Mouse (Mus musculus): ENCODE measurements around the gene Hist1h2ao. TPM values are rescaled to one million over a fixed set of nuclear protein-coding genes. Genes with fewer than 3 reads are reported as not detected.

The Hist1h2ao gene
- total RNA-seq, 2 experiments from 2014 or later: not detected

Small RNAs within 50 kb of the gene (microRNA-seq; reads per million reads assigned to microRNA genes)
- gene Gm19658 (not detected), gene Gm44346 (not detected), gene Gm44466 (not detected)

Other genes starting within 250 kb of the Hist1h2ao start
- gene Olfr1364, start 228.7 kb upstream of the Hist1h2ao start, total RNA-seq (2021): not detected
- gene Olfr1362, start 196.4 kb upstream of the Hist1h2ao start, total RNA-seq (2021): not detected
- gene Olfr11, start 167.9 kb upstream of the Hist1h2ao start, total RNA-seq (2021): not detected
- not detected for gene Olfr1361, start 147.1 kb upstream of the Hist1h2ao start, total RNA-seq (2021)
- gene Olfr1360, start 133.1 kb upstream of the Hist1h2ao start, total RNA-seq (2021): not detected
- not detected for gene Olfr1359, start 112.4 kb upstream of the Hist1h2ao start, total RNA-seq (2021)
- gene Hist1h2bl, start 94.3 kb upstream of the Hist1h2ao start, total RNA-seq (2021): 10 to 100 TPM; 19.7 to 24.0 TPM
- 10 to 100 TPM in 1 of 2 experiments, not detected in 1; 17.9 TPM for gene Hist1h2ai, start 94.0 kb upstream of the Hist1h2ao start, total RNA-seq (2021)
- 10 to 100 TPM; 16.8 to 25.9 TPM for gene Hist1h3h, start 92.8 kb upstream of the Hist1h2ao start, total RNA-seq (2021)
- 1 to 10 TPM; 5.5 to 6.1 TPM for gene Hist1h2bm, start 88.4 kb upstream of the Hist1h2ao start, total RNA-seq (2021)
- gene Hist1h4j, start 75.4 kb upstream of the Hist1h2ao start, total RNA-seq (2021): 1 to 10 TPM; 4.2 to 6.9 TPM
- gene Hist1h4k, start 60.0 kb upstream of the Hist1h2ao start, total RNA-seq (2021): 10 to 100 TPM; 46.4 to 87.7 TPM
- gene Hist1h2ak, start 56.6 kb upstream of the Hist1h2ao start, total RNA-seq (2021): 10 to 100 TPM in 1 of 2 experiments, 1 to 10 TPM in 1; 5.7 to 11.4 TPM
- gene Hist1h2bn, start 56.3 kb upstream of the Hist1h2ao start, total RNA-seq (2021): 10 to 100 TPM; 10.2 to 16.5 TPM
- gene Hist1h1b, start 29.8 kb upstream of the Hist1h2ao start, total RNA-seq (2021): 1 to 10 TPM; 8.0 to 9.9 TPM
- gene Hist1h3i, start 27.1 kb upstream of the Hist1h2ao start, total RNA-seq (2021): 10 to 100 TPM; 21.5 to 29.2 TPM
- under 1 TPM; 0.84 to 0.94 TPM for gene Hist1h2an, start 23.2 kb upstream of the Hist1h2ao start, total RNA-seq (2021)
- gene Hist1h2bp, start 23.0 kb upstream of the Hist1h2ao start, total RNA-seq (2021): 1 to 10 TPM; 6.4 to 6.8 TPM
- 10 to 100 TPM; 35.4 to 36.4 TPM for gene Hist1h2bq, start 268 bp upstream of the Hist1h2ao start, total RNA-seq (2021)
- gene Hist1h4m, start 1.3 kb downstream of the Hist1h2ao start, total RNA-seq (2021): 10 to 100 TPM; 55.1 to 84.9 TPM
- gene Hist1h4n, start 21.7 kb downstream of the Hist1h2ao start, total RNA-seq (2021): 10 to 100 TPM; 13.5 to 14.9 TPM
- 10 to 100 TPM; 21.9 to 30.1 TPM for gene Hist1h2ap, start 23.0 kb downstream of the Hist1h2ao start, total RNA-seq (2021)
- gene Hist1h2br, start 23.3 kb downstream of the Hist1h2ao start, total RNA-seq (2021): 10 to 100 TPM; 35.6 to 36.4 TPM
- gene Zfp184, start 134.6 kb downstream of the Hist1h2ao start, total RNA-seq (2021): under 1 TPM; 0.56 to 0.68 TPM
- not detected for gene Pom121l2, start 170.7 kb downstream of the Hist1h2ao start, total RNA-seq (2021)
- not detected for gene Prss16, start 199.3 kb downstream of the Hist1h2ao start, total RNA-seq (2021)
- 10 to 100 TPM; 32.9 to 34.9 TPM for gene Hist1h2ah, start 225.1 kb downstream of the Hist1h2ao start, total RNA-seq (2021)
- 10 to 100 TPM; 17.2 to 23.4 TPM for gene Hist1h2bk, start 225.4 kb downstream of the Hist1h2ao start, total RNA-seq (2021)
- gene Hist1h4i, start 230.9 kb downstream of the Hist1h2ao start, total RNA-seq (2021): 10 to 100 TPM; 17.8 to 19.0 TPM
- 10 to 100 TPM in 1 of 2 experiments, 1 to 10 TPM in 1; 7.9 to 12.1 TPM for gene Hist1h2ag, start 232.5 kb downstream of the Hist1h2ao start, total RNA-seq (2021)
- gene Hist1h2bj, start 232.7 kb downstream of the Hist1h2ao start, total RNA-seq (2021): 10 to 100 TPM in 1 of 2 experiments, 1 to 10 TPM in 1; 5.6 to 14.3 TPM